Mouse (Mus musculus): Measurements from ENCODE around the gene Ralgds.

Ralgds gene

GRCm38 (mm10) chr2:28534436-28535262, 21.7 kb downstream of the Ralgds start:
- no peak for DNase-seq

GRCm38 (mm10) chr2:28535263-28535540, 22.3 kb downstream of the Ralgds start:
- DNase-seq = no peak

- DNase-seq = no peak
These were observed 22.7 kb downstream of the Ralgds start for GRCm38 (mm10) chr2:28535650-28536049.

GRCm38 (mm10) chr2:28536166-28536565, 23.2 kb downstream of the Ralgds start:
- DNase-seq = no peak

- DNase-seq = no peak
These were observed 24.1 kb downstream of the Ralgds start for GRCm38 (mm10) chr2:28536766-28537633.

- no peak for DNase-seq
These were observed 24.7 kb downstream of the Ralgds start for GRCm38 (mm10) chr2:28537634-28537920.

- DNase-seq = no peak
These were observed 25.3 kb downstream of the Ralgds start for GRCm38 (mm10) chr2:28537995-28538816.

- DNase-seq = no peak
These were observed 25.8 kb downstream of the Ralgds start for GRCm38 (mm10) chr2:28538817-28539128.

- DNase-seq = no peak
These were observed 26.3 kb downstream of the Ralgds start for GRCm38 (mm10) chr2:28539206-28539605.

- DNase-seq = no peak
These were observed 27.0 kb downstream of the Ralgds start for GRCm38 (mm10) chr2:28539949-28540348.

GRCm38 (mm10) chr2:28540587-28541227, 27.8 kb downstream of the Ralgds start:
- no peak for DNase-seq

GRCm38 (mm10) chr2:28543894-28544293, 31.0 kb downstream of the Ralgds start:
- DNase-seq = no peak

- no peak for DNase-seq
These were observed 33.1 kb downstream of the Ralgds start for GRCm38 (mm10) chr2:28545976-28546375.

- DNase-seq = no peak
These were observed 33.6 kb downstream of the Ralgds start for GRCm38 (mm10) chr2:28546560-28546959.

GRCm38 (mm10) chr2:28547237-28548172, 34.6 kb downstream of the Ralgds start:
- DNase-seq = peak; percentile 89

GRCm38 (mm10) chr2:28549157-28549556, 36.2 kb downstream of the Ralgds start:
- no peak for DNase-seq

GRCm38 (mm10) chr2:28552301-28552700, 39.4 kb downstream of the Ralgds start:
- no peak for DNase-seq

- no peak for DNase-seq
These were observed 44.5 kb downstream of the Ralgds start for GRCm38 (mm10) chr2:28557452-28557851.

GRCm38 (mm10) chr2:28563303-28563702, 50.4 kb downstream of the Ralgds start, which contains the start of gene Cel:
Cel (minus strand) TSS chr2:28563403.
- DNase-seq = no peak

- DNase-seq = no peak
These were observed 50.9 kb downstream of the Ralgds start for GRCm38 (mm10) chr2:28563830-28564229.

GRCm38 (mm10) chr2:28564380-28564779, 51.5 kb downstream of the Ralgds start:
- DNase-seq = no peak

GRCm38 (mm10) chr2:28566545-28566944, 53.6 kb downstream of the Ralgds start:
- peak; percentile 23 for DNase-seq

Data from kidney, adult 18-20 months (tissue).